Mouse (Mus musculus) neural tube, embryonic 15.5 days (tissue): ENCODE results near the gene Mmp21. TPM values are rescaled to one million over a fixed set of nuclear protein-coding genes. Genes with fewer than 3 reads are reported as not detected.
"Not testable (repeated sequence)": the region's sequence is repeated elsewhere in the genome, so short reads cannot be mapped to it uniquely, and the experiment has no call there.

ENCODE experiments used
- ATAC-seq: fragments of 200-750 bp; cut with Nextera tagmentation; 2 replicates; pipeline ENCODE4 v1.8.0; 2017; ENCODE audit warnings: mild to moderate bottlenecking, moderate TSS enrichment, moderate library complexity; ENCODE audit not compliant: low FRiP score
- H3K27ac ChIP-seq: fragments of 300-500 bp; sonication (generic); replicated peaks from 2 replicates; pipeline ENCODE4 v1.5.1; 2015; ENCODE audit warnings: mild to moderate bottlenecking, inconsistent platforms
- H3K27me3 ChIP-seq: fragments of 300-500 bp; sonication (generic); replicated peaks from 2 replicates; pipeline ENCODE4 v1.6.1; 2015; ENCODE audit warnings: inconsistent platforms
- H3K36me3 ChIP-seq: fragments of 300-500 bp; sonication (generic); 2 replicates; pipeline ENCODE4 v1.6.1; 2015; ENCODE audit warnings: inconsistent platforms
- H3K4me1 ChIP-seq: fragments of 300-500 bp; sonication (generic); 2 replicates; pipeline ENCODE4 v1.6.1; 2015; ENCODE audit warnings: inconsistent platforms
- H3K4me2 ChIP-seq: fragments of 300-500 bp; sonication (generic); 2 replicates; pipeline ENCODE4 v1.6.1; 2015; ENCODE audit warnings: inconsistent platforms, mild to moderate bottlenecking, moderate library complexity
- H3K4me3 ChIP-seq: fragments of 300-500 bp; sonication (generic); replicated peaks from 2 replicates; pipeline ENCODE4 v1.5.1; 2015; ENCODE audit warnings: mild to moderate bottlenecking, inconsistent platforms
- H3K9ac ChIP-seq: fragments of 300-500 bp; sonication (generic); replicated peaks from 2 replicates; pipeline ENCODE4 v1.6.1; 2015; ENCODE audit warnings: mild to moderate bottlenecking, inconsistent platforms
- H3K9me3 ChIP-seq: fragments of 300-500 bp; sonication (generic); replicated peaks from 2 replicates; pipeline ENCODE4 v1.6.1; 2016; ENCODE audit warnings: inconsistent platforms
- WGBS: fragments of 180-500 bp; shearing (Covaris S2); methylation state at CpG from one replicate; pipeline ENCODE4 v1.1.7; 2015; ENCODE audit warnings: mixed read lengths; 5-methylcytosine and 5-hydroxymethylcytosine counted together
- polyA plus RNA-seq: library from polyadenylated mRNA; unstranded; fragments of >200 nt; fragmentation: Nextera tagmentation; extraction: Ambion mirVana; gene quantifications from 2 replicates; pipeline ENCODE4 v1.2.1, GENCODE M21; 2015

The Mmp21 gene
- polyA plus RNA-seq, 1 experiment from 2014 or later = not detected

GRCm38 (mm10) chr7:133698021-133698709, 18.3 kb upstream of the Mmp21 start:
- Histone ChIP-seq H3K9ac (no peak overlapping the region), H3K4me2 (no peak overlapping the region), H3K36me3 (peaks cover 20% of the 10 kb centered on the region), H3K27ac (no peak overlapping the region), H3K9me3 (no peaks in the 10 kb centered on the region), H3K27me3 (no peaks in the 10 kb centered on the region), H3K4me3 (no peak overlapping the region), H3K4me1 (no peaks in the 10 kb centered on the region)
- no peak for ATAC-seq
- 92% methylated on average over 12 of the region's 12 CpGs for WGBS

GRCm38 (mm10) chr7:133685644-133686043, 5.8 kb upstream of the Mmp21 start:
- peaks cover 40% of the 10 kb centered on the region for H3K36me3 ChIP-seq
- not testable (repeated sequence) for H3K9me3 ChIP-seq, H3K27me3 ChIP-seq, H3K4me1 ChIP-seq, H3K4me2 ChIP-seq, H3K9ac ChIP-seq, ATAC-seq, H3K4me3 ChIP-seq, H3K27ac ChIP-seq

- Histone ChIP-seq H3K27ac (no peak overlapping the region), H3K4me2 (no peak overlapping the region), H3K36me3 (peaks cover 31% of the 10 kb centered on the region), H3K27me3 (no peaks in the 10 kb centered on the region), H3K4me1 (no peaks in the 10 kb centered on the region), H3K4me3 (no peak overlapping the region), H3K9ac (no peak overlapping the region), H3K9me3 (peaks cover 10% of the 10 kb centered on the region; the same call in 1 of the 2 replicates)
- no peak for ATAC-seq
- 95% methylated on average over 6 of the region's 6 CpGs for WGBS
Observed at GRCm38 (mm10) chr7:133684701-133685100, 4.8 kb upstream of the Mmp21 start.

GRCm38 (mm10) chr7:133684110-133684509, 4.2 kb upstream of the Mmp21 start:
- no peaks in the 10 kb centered on the region for H3K27me3 ChIP-seq
- no peak for ATAC-seq
- H3K4me3 ChIP-seq = no peak overlapping the region
- no peak overlapping the region for H3K4me2 ChIP-seq
- no peak overlapping the region for H3K27ac ChIP-seq
- peaks cover 25% of the 10 kb centered on the region for H3K36me3 ChIP-seq
- 83% methylated on average over 5 of the region's 5 CpGs for WGBS
- H3K4me1 ChIP-seq = no peaks in the 10 kb centered on the region
- no peak overlapping the region for H3K9ac ChIP-seq
- H3K9me3 ChIP-seq = peaks cover 10% of the 10 kb centered on the region; the same call in 1 of the 2 replicates

- H3K4me2 ChIP-seq = no peak overlapping the region
- H3K4me1 ChIP-seq = no peaks in the 10 kb centered on the region
- 87% methylated on average over 5 of the region's 5 CpGs for WGBS
- H3K4me3 ChIP-seq = no peak overlapping the region
- no peak for ATAC-seq
- no peak overlapping the region for H3K27ac ChIP-seq
- no peaks in the 10 kb centered on the region for H3K27me3 ChIP-seq
- no peak overlapping the region for H3K9ac ChIP-seq
- H3K36me3 ChIP-seq = peaks cover 20% of the 10 kb centered on the region
- H3K9me3 ChIP-seq = peaks cover 9% of the 10 kb centered on the region; the same call in 1 of the 2 replicates
Observed at GRCm38 (mm10) chr7:133683626-133684025, 3.8 kb upstream of the Mmp21 start.

GRCm38 (mm10) chr7:133679439-133679838, 422 bp downstream of the Mmp21 start:
- H3K4me2 ChIP-seq = no peak overlapping the region
- H3K9ac ChIP-seq = no peak overlapping the region
- no peaks in the 10 kb centered on the region for H3K9me3 ChIP-seq
- H3K36me3 ChIP-seq = 0 out of 2 replicates have a peak, but pooled peaks cover 6% of the 10 kb centered on the region
- H3K4me1 ChIP-seq = no peaks in the 10 kb centered on the region
- H3K4me3 ChIP-seq = no peak overlapping the region
- H3K27me3 ChIP-seq = no peaks in the 10 kb centered on the region
- H3K27ac ChIP-seq = no peak overlapping the region
- no peak for ATAC-seq
- WGBS = 74% methylated on average over 4 of the region's 4 CpGs

- Histone ChIP-seq H3K9ac (no peak overlapping the region), H3K9me3 (no peaks in the 10 kb centered on the region), H3K27ac (no peak overlapping the region), H3K36me3 (0 out of 2 replicates have a peak, but pooled peaks cover 6% of the 10 kb centered on the region), H3K4me1 (no peaks in the 10 kb centered on the region), H3K4me3 (no peak overlapping the region), H3K4me2 (no peak overlapping the region), H3K27me3 (no peaks in the 10 kb centered on the region)
- 90% methylated on average over 8 of the region's 8 CpGs for WGBS
- no peak for ATAC-seq
Observed at GRCm38 (mm10) chr7:133678716-133679115, 1.1 kb downstream of the Mmp21 start.

- H3K4me2 ChIP-seq = no peak overlapping the region
- H3K9ac ChIP-seq = no peak overlapping the region
- H3K36me3 ChIP-seq = peaks cover 31% of the 10 kb centered on the region
- ATAC-seq = no peak
- H3K4me3 ChIP-seq = no peak overlapping the region
- H3K9me3 ChIP-seq = no peaks in the 10 kb centered on the region
- no peak overlapping the region for H3K27ac ChIP-seq
- no peaks in the 10 kb centered on the region for H3K27me3 ChIP-seq
- no peaks in the 10 kb centered on the region for H3K4me1 ChIP-seq
- WGBS = 68% methylated on average over 9 of the region's 9 CpGs
Observed at GRCm38 (mm10) chr7:133676002-133676401, 3.9 kb downstream of the Mmp21 start.

GRCm38 (mm10) chr7:133670846-133671245, 9.0 kb downstream of the Mmp21 start:
- Histone ChIP-seq H3K4me2 (no peak overlapping the region), H3K27me3 (no peaks in the 10 kb centered on the region), H3K27ac (no peak overlapping the region), H3K4me3 (no peak overlapping the region), H3K9ac (no peak overlapping the region), H3K9me3 (no peaks in the 10 kb centered on the region), H3K36me3 (peaks cover 70% of the 10 kb centered on the region), H3K4me1 (no peaks in the 10 kb centered on the region)
- no peak for ATAC-seq
- WGBS = 94% methylated on average over 3 of the region's 3 CpGs

- H3K4me3 ChIP-seq = no peak overlapping the region
- H3K27ac ChIP-seq = no peak overlapping the region
- H3K4me1 ChIP-seq = no peaks in the 10 kb centered on the region
- H3K9me3 ChIP-seq = no peaks in the 10 kb centered on the region
- 94% methylated on average over 9 of the region's 9 CpGs for WGBS
- ATAC-seq = no peak
- H3K4me2 ChIP-seq = no peak overlapping the region
- no peaks in the 10 kb centered on the region for H3K27me3 ChIP-seq
- H3K9ac ChIP-seq = no peak overlapping the region
- H3K36me3 ChIP-seq = peaks cover 79% of the 10 kb centered on the region
Observed at GRCm38 (mm10) chr7:133669946-133670345, 9.9 kb downstream of the Mmp21 start.

GRCm38 (mm10) chr7:133669071-133669470, 10.8 kb downstream of the Mmp21 start:
- H3K4me2 ChIP-seq = no peak overlapping the region
- ATAC-seq = no peak
- no peak overlapping the region for H3K27ac ChIP-seq
- no peaks in the 10 kb centered on the region for H3K4me1 ChIP-seq
- H3K36me3 ChIP-seq = peaks cover 85% of the 10 kb centered on the region
- H3K9me3 ChIP-seq = no peaks in the 10 kb centered on the region
- H3K27me3 ChIP-seq = no peaks in the 10 kb centered on the region
- 97% methylated on average over 1 of the region's 1 CpGs for WGBS
- H3K9ac ChIP-seq = no peak overlapping the region
- H3K4me3 ChIP-seq = no peak overlapping the region

GRCm38 (mm10) chr7:133662467-133662866, 17.4 kb downstream of the Mmp21 start:
- WGBS = 45% methylated on average over 1 of the region's 1 CpGs
- no peaks in the 10 kb centered on the region for H3K4me1 ChIP-seq
- no peak overlapping the region for H3K27ac ChIP-seq
- H3K9ac ChIP-seq = no peak overlapping the region
- H3K4me2 ChIP-seq = no peak overlapping the region
- H3K27me3 ChIP-seq = no peaks in the 10 kb centered on the region
- no peaks in the 10 kb centered on the region for H3K9me3 ChIP-seq
- H3K36me3 ChIP-seq = peaks cover 94% of the 10 kb centered on the region
- ATAC-seq = no peak
- H3K4me3 ChIP-seq = no peak overlapping the region
